Mouse (Mus musculus) cerebellum, postnatal 14 days (tissue): ENCODE results near the gene Homer1.

Experiments
- DNase-seq, 2 experiments: peaks; one replicate each; pipeline ENCODE4 v3.0.0; 2021; ENCODE audit warnings: mixed read lengths in 2 of 2

The Homer1 gene

GRCm38 (mm10) chr13:93401947-93402346 is 102.5 kb downstream of the Homer1 start:
- peak in 1 of 2 experiments; percentile 20 for DNase-seq

- DNase-seq = no peak
Observed at GRCm38 (mm10) chr13:93406855-93407254, 107.4 kb downstream of the Homer1 start.

- no peak for DNase-seq
Observed at GRCm38 (mm10) chr13:93410343-93410742, 110.9 kb downstream of the Homer1 start.

- DNase-seq = no peak
Observed at GRCm38 (mm10) chr13:93415055-93415454, 115.6 kb downstream of the Homer1 start.

DNA sequence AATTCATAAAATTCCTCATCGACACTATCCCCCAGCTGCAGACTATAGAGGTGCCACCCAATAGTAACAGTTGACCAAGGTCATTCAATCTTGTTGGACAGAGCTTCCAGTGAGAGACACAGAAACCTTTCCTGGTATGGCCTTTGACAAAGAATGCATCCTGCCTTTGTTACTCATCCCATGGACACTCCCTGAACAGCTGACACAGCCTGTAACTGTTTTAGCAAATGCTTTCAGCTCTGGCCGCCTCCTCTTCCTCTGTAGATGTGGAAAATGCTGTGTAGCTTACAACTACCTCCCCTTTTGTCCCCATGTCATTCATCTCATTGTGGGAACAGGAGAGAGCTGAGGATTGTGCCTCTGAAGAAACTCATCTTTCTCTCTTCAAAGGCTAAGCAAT is 118.9 kb downstream of the Homer1 start:
- no peak for DNase-seq

GRCm38 (mm10) chr13:93419779-93420178 is 120.3 kb downstream of the Homer1 start:
- DNase-seq = no peak

GRCm38 (mm10) chr13:93423224-93423623 is 123.8 kb downstream of the Homer1 start:
- DNase-seq = no peak

DNA sequence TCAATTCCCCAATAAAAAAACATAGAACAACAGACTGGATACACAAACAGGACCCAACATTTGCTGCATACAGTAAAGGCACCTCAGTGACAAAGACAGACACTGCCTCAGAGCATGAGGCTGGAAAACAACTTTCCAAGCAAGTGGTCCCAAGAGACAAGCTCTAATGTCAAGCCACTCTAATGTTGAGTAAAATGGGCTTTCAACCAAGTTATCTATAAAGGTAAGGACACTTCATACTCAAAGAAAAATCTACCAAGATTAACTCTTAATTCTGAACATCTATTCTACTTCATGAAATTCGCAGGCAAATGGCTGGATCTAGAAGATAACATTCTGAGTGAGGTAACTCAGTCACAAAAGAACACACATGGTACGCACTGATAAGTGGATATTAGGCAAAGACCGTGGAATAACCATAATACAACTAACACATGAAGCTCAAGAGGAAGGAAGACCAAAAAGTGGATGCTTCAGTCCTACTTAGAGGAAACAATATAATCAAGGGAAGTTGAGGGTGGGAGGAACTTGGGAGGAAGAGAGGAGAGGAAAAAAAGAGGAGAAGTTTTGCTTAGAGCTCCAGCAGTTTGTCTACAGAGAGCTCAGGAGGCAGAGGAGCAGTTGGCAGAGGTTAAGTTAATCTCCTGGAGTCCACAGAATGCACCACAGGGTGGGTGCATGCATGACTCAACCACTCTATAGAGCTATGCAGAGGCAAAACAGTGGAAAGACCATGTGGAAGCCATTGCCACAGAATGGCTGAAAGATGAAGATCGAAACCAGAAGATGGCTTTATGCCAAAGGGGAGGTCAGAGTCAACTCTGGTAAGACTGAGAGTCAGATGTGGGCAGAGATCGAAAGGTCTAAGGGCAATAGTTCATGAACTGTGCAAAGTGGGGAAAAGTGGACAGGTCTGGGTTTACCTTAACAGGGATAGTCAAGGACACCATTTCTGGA is 128.8 kb downstream of the Homer1 start:
- DNase-seq = no peak

DNA sequence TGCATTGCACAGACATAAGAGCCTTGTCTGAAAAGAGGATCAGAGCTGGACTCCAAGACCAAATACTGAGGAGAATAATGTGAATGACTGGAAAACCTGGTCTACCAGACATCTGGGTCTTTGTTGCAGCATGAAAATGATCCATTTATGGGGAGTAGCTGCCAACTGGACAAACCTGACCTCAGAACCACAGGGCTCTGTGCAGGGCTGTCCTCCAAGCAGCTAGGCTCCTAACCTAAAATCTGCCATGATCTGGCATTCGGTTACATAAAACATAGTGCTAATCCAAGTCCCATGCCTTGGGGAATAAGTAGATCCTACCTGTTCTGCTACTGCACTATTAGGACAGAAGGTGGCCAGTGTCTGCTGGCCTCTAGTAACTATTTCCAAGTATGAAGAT is 129.8 kb downstream of the Homer1 start:
- DNase-seq = no peak

GRCm38 (mm10) chr13:93440167-93440566 is 140.7 kb downstream of the Homer1 start:
- no peak for DNase-seq

DNA sequence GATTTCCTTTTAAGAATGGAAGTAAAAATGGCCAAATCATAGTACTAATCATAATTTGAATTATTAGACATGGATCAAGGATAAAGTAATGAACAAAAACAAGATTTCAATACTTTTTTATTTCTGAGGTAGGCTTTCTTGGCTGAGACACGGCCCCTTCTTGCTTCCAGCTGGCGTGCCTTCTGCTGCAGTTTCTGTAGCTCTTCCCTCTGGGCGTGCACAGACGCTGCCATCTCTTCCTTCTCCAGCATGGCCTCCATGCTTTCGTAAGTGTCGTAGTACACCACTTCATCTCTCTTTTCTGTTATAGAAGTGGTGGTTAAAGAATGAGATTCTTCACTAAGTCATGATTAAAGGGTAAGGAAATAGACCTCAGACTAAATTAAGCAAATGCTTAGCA is 153.8 kb downstream of the Homer1 start:
- peak; percentile 79 to 81 for DNase-seq
